Mouse (Mus musculus) frontal cortex, postnatal 25 days (tissue): ENCODE measurements around the gene Kcnma1.
A peak's percentile ranks its signal among the peaks of the same experiment; 100 is the strongest.

Source experiments
- DNase-seq, 2 experiments: peaks; one replicate each; pipeline ENCODE4 v3.0.0; 2022; ENCODE audit warnings: low spot score in 2 of 2

Gene Kcnma1

DNA sequence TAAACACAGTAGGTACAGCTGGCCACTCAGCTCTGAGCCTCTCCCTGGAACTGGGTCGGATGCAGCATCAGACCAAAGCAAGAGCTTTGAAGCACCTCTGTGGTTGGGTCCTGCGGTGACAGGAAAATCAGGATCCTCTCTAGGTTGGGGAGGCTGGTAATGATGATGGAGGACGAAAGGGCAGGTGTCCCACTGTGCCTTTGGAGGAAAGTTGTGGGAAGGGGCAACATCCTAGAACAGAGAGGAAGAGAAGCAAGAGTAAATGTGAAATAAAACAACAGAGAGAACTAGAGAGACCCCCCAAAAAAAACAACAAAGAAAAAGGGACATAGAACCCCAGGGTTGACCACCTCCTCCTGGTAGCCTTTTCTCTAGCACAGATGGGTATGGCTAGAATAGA lies at the start of gene Kcnma1:
Gene Kcnma1 (minus strand): TSS at position 101 of the 400 bp plus-strand sequence.
- DNase-seq, result no peak

DNA sequence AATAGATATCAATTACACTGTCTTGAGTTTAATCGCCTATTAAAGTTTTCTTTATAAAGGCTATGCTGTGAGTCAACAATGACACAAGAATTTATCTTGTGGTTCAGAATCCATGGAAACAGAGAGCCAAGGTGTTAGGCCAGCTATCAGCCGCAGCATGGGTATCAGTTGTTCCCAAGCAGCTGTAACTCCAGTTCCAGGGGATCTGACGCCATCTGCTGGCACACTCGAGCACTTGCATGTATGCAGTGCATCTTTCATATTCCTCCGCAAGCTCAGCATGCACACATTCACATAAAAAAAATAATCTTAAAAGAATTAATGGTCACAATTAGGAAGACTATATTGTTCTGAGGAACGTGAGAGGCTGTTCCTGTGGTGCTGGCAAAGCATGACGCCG lies 45.5 kb upstream of the Kcnma1 start:
- DNase-seq, result peak in 1 of 2 experiments; percentile 26

DNA sequence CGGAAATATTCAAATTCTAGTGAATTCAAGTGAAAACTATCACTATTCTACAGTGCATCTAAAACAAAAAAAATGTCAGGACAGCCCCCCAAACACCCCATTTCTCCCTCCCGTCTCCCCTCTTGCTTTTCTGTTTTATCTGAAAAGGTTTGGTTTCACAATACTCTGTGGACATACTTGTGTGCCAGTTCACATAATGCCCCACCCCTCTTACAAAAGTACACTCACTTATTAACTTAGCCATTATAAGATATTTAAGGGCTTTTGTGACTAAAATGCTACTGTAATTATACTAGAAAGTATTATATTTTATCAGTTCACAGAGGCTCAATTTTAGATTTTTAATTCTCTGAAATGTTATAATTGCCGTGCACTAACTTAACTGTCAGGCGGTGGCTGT lies 45.0 kb upstream of the Kcnma1 start:
- DNase-seq, result no peak

DNA sequence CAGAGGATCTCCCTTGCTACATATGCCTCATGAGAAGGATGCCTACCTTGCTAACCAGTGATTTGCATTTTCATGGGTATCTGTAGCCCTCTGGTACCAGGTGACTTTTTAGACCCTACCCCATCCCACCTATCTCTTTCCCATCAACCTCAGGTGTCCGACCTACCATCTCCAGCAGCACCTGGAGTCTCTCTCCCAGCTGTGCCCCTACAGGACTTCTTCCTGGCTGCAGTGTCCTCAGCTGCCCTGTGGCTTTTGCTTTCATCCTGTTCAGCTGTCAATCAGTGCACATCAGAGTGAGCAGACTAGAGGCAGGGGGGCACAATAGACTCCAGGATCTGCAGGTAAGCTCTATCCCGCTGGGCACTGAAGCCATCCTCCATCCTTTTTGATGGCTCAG lies 37.5 kb upstream of the Kcnma1 start:
- no peak for DNase-seq

DNA sequence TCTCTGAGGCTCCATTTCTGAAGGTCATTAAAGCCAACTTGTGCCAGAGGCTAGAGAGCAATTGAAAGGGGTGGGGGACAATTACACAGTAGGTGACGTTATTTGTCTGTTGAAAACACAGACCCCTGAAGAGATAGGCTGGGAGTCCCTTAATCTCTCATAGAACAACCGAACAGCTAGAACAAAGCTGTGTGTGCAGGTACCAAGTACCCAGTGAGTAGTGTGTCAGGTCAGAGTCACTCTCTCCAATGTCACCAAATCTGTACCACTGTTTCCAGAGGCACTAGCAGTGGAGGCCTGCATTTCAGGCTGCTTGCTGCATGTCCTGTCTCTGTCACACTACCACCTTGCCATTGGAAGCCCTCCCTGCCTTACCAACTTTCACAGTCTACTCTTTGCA lies 22.3 kb upstream of the Kcnma1 start:
- DNase-seq, result no peak

DNA sequence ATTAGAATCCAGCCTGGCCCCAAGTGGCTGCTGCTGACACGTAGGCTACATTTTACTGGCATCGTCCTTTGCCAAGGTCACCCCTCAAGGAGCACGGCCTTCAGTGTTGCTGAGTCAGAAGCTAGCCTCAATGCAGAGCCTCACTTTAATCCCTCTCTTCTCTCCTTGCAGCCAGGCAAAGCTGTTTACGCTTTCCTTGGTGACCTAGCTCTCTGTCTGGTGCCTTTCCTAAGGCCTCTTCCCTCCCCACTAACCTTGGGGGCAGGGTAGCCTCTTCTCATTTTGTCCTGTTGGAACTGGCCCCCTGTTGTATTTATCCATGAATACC lies 21.9 kb upstream of the Kcnma1 start:
- DNase-seq, result no peak

DNA sequence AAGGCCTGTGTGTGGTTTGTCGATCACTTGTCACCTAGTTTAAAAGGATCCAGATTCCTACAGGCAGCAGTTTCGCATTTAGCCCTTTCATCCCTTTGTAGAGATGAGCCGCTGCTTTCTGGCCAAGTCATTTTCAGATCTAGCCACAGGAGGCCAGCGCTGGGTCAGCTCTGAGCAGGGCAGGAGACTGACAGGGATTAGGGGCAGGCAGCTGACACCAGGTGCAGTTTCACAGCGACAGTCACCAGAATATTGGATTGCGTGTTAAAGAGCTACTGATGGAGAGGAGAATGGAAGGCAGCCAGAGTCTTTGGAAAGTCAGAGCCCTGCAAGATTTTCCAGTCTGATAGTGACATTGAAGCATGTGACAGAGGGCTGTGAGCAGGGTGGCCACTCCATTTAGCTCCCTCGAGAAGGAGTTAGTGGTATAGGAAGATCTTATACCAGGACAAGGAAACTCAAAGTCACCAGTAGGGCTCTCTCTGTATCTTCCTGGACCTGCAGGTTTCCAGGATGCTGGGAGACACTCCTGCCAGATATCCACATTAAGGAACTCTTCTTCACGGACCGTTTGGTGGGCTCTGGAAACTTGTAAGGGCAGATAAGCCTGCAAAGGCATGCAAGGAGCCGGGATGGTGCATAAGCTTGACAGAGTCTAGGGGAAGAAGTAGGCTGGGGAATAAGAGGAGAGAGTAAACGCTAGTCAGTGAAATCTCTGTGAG lies 21.4 kb upstream of the Kcnma1 start:
- no peak for DNase-seq

DNA sequence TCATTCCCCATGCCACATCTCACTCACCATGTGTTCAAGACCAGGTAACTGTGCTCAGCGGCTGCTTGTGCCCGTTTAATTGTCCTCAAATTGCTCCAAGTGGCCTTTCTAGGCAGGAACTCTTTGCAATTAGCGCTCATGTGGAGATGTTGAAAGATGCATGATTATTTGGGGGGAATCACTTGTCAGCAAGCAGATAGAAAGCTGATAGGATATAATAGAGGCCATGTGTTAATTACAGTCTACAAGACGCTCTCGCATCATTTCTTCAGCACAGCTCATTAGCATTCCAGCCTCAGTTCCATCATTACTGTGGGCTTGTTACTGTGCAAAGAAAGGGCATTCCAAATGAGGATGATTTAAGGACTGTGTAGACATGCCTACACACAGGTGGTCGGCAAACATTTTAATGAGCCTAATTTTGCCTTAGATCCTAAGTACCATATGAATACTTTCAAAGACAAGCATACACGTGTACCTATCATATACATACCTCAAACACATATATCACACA lies 18.6 kb upstream of the Kcnma1 start:
- no peak for DNase-seq

DNA sequence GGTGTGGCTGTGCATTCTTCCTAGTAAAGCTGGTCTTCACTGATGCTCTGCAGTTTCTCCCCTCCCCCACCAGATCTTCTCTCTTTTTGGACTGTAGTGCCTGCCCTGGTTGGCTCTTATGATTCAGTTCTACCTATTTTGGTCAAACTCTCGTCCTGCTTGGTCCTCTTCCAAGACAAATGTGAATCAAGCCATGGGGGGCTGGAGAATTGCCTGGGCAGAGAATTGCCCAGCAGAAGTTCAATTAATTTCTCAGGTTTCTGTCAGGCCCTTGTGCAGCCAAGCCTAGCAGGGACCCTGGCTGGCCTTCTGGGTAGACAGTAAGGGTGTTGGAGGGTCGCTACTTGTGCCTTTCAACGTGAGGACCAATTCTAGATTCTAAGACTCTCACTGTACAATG lies 17.9 kb upstream of the Kcnma1 start:
- DNase-seq, result no peak

DNA sequence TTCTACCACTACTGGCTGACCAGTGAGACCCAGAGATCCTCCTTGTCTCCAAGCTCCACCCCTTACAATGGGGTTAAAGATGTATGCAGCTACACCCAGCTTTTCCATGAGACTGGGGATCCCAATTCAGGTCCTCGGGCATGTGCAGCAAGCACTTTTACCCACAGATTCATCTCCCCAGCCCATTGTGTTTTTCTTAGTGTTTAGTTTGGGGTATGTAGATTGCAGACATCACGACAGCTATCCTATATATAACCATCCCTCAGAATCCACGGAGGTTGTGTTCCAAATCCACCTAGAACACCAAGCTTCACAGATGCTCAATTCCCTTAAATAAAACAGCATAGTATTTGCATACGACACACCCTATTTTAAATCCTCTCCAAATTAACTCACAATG lies 6.4 kb upstream of the Kcnma1 start:
- no peak for DNase-seq

DNA sequence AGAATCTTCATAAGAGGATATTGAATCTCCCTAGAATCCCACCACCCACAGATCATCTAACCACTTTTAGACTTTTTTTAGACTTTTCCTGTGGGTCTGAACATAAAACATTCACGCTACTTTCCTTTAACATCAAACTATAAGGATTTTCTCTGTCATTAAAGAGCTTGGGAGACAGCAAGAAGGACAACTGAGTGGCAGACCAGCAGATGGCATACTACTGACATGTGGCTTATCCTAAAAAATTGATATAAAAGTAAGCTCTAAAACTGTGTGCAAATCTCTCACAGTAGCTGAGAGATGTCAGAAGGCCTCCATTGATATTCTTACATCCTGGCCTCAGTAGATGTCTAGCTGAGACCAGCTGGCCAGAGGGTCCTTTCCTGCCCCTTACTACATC lies 4.3 kb downstream of the Kcnma1 start:
- no peak for DNase-seq

DNA sequence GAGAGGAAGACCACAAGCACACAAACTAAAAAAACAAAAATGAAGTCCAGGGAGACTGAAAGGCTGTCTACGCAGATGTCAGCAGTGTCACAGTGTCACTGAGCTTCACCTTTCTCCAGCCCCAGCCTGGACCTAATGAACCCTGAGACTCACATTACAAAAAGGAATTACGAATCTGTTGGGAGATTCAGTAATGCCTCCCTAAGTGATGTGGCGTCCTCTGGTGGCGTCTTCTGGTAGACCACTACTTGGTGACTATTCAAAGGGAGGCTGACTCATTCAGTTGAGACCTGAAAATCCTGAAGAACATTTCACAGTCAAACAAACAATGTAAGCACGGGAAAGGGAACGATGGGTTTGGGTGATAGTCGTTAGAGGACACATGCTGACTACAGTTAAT lies 6.0 kb downstream of the Kcnma1 start:
- DNase-seq, result peak; percentile 81

DNA sequence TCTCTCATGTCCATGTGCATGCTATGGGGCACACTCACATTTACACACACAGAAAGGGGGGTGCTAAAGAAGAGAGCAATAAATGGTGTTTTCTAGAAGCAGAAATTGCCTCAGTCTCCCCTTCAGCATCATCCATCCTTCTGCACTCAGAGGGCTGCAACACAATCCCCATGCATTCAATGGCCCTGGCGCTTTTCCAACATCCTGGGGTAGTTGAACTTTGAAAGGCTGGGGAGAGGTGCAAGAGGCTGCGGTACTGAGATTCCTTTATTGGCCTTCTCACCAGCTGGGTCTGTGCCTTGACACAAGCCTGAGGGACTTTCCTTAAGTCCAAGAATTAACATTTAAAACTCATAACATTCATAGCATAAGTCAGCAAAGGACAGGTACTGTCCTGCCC lies 8.0 kb downstream of the Kcnma1 start:
- no peak for DNase-seq

DNA sequence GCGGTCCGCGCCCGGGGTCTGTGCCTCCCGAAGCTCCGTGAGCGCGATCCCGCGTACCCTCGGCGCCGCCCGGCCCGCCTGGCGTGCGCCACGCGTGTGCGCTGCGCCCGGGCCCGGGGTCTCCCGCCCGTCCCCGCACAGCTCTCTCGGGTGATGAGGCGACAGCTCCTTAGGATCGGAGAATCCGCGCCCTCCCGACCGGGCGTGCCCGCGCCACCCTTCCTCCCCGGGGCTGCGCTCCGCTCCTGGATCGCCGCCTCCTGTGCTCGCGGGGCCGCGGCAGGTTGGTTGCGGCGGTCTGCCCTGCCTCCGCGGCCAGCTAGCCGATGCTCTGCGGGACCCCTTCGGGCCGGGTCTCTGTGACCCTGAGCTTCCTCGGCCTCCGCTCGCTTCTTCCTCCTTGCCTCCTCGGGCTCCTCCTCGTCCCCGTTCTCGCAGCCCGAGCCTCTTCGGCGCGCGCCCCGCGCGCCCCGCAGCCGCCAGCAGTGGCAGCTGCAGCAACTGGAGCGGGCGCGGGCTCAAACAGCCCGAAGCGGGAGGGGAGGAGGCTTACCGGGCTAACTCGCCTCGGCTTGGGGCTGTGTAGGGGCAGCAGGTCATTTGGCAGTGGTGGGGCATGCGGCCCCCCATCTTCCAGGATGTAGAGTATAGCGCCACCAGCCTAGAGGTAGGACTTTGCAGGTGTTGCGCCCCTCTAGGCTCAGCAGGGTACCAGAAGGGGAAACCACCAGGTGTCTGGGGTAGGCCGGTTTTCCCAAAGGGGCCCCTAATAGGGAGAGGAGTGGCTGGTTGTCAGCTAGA lies 9.6 kb downstream of the Kcnma1 start:
- DNase-seq, result peak; percentile 39 to 47

DNA sequence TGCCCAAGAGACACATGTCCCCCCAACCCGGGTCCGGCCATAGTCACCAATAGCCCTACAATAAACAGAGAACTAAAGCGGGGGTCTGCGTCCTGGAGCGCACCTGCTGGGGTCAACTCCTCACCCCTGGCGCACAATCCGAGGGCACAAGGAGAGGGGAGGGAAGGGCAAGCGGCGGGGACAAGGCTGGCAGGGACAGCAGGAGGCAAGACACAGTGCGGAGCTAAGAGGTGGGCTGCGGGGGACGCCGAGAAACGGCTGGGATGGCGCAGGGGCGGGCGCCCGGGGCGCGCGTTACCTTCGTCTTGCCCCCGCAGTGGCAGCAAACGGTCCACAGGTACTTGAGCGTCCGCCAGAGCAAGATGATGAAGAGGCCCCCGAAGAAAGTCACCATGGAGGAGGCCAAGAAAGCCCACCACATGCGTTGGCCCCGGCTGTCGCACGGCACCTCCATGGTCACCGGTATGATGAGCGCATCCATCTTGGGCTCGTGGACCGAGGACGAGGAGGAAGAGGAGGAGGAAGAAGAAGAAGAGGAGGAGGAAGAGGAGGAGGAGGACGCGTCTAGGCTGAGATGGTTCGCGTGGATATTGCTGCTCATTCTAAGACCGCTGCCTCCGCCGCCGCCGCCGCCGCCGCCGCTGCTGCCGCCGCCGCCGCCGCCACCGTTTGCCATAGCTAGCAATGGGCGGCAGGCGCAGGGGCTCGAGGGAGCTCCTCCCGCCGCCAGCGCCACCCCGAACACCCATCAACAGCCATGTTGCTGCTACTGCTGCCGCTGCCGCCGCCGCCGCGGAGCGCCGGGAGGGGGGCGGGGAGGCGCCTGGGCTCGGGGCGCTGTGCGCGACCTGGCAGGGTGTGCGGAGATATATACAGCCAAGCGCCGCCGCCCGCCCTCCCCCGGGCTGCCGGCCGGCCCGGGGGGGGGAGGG lies 10.6 kb downstream of the Kcnma1 start:
- DNase-seq, result peak in 1 of 2 experiments; percentile 50

DNA sequence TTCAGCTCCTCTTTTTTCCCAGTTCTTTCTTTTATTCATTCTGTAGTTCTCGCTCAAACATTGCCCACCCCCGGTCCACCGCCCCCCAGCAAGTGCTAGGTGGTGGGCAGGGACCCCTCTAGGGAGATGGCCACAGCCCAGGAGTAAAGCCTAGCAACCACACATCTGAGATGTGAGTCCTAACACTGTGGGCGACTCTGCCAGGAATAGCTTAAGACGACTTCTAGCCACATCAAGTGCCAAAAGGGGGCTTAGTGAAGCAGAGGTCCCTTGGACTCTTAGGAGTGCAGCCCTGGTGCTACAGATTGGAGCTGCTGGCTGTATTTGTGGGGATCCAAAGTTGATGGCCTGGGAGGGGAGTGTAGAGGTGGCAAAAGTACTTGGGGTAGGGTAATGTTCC lies 11.6 kb downstream of the Kcnma1 start:
- DNase-seq, result no peak

DNA sequence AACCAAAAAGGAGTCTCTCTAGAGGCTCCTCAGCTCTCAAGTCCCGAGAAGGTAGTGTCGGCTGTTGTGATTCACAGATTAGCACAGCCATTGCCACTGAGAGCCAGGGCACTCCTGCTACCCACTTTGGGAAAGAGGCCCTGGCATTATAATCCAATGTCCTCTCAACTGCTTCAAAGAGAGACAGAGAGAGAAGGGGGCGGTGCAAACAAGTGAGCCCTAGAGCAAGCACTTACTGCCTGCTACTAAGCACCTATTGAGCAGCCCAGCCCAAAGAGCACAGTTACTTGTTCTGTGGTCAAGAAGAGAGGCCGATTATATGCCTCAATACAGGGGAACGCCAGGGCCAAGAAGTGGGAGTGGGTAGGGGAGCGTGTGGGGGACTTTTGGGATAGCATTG lies 16.4 kb downstream of the Kcnma1 start:
- DNase-seq, result no peak

DNA sequence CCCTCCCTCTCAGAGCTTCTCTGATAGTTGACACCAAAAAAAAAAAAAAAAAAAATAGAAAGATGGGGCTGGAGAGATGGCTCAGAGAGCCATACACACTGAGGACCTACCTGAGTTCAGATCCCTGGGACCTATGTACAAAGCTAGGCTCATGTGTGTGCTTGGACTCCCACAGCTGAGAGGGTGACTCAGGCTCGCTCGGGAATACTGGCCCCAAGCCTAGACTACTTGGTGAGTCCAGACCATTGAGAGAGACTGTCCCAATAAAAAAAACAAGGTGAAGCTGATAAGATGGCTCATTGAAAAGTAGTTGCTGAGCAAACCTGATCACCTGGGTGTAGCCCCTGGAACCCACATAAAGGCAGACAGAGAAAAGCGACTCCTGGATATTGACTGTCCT lies 18.5 kb downstream of the Kcnma1 start:
- no peak for DNase-seq

DNA sequence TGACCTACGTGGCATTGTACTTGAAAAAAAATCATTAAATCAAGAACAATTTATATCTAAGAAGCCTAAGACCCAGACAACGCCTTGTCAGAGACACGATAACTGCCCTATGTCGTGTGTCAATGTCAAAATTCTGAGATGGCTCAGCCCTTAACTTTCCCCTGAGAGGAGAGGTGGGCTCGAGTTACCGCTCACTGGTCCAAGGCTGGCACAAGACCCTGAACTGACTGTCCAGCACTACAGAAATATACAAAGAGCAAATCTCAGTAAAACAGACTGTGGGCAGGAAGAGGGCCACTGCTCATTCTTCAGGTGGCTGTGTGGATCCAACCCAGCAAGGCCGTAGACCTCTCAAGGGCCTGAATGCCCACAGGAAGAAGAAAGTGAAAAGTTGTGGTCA lies 23.4 kb downstream of the Kcnma1 start:
- DNase-seq, result no peak

DNA sequence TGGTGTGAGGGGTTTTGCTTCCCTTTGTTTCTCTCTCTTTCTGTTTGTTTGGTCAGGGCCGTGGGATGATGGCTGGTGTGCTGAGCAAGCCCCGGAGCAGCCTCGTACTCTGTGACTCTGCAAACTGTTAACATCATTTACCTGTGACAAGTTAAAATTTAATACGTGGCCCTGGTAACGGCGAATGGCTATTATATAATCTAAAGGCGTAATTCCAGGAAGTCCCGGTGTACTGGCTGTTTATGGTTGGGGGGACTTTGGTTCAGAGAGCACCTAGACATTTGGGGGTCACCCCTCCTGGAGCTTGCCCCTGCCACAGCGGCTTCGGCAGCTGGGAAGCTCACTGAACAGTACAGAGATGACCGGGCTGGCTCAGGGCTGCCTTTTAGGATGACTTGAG lies 24.6 kb downstream of the Kcnma1 start:
- no peak for DNase-seq

DNA sequence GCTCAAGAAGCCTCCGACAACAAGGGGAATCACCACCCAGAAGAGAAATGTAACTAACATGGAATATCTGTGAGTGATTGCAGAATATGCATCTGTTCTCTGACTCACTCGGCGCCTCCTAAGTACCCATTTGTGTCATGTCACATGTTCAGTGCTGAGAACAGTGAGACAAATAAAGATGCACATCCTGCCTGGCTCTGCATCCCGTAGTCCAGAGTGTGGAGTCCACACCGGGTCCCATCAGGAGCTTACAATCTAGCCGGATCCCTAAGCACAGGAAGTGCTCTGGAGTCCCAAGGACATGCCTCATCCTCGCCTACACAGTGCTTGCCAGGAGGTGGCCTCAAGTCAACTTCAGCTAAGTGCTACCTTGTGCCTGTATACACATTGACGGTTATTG lies 32.1 kb downstream of the Kcnma1 start:
- peak in 1 of 2 experiments; percentile 28 for DNase-seq

DNA sequence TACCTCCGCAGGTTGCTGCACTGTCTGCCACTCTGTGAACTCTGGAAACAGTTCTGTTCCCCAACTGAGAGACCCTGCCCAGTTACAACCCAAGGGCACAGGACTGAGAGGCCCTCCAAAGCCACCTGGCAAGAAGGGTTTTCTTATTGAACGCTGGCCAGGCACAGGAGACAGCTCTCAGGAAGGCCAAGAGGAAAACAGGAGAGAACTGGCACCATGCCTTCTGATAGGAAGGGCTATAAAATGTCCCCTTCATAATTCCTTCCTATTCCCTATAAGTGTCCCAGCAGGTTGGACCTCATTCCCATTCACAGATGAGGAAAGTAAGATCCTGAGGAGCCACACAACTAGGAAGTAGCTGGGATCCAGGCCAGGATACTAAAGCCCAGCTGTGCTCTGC lies 39.6 kb downstream of the Kcnma1 start:
- no peak for DNase-seq
